Mouse (Mus musculus) intestine, embryonic 15.5 days (tissue): ENCODE measurements around the gene Dnmbp. TPM values are rescaled to one million over a fixed set of nuclear protein-coding genes. Genes with fewer than 3 reads are reported as not detected.
A peak's percentile ranks its signal among the peaks of the same experiment; 100 is the strongest.

Experiments
- ATAC-seq: fragments of 200-750 bp; cut with Nextera tagmentation; 2 replicates; pipeline ENCODE4 v1.8.0; 2017; ENCODE audit warnings: moderate TSS enrichment, moderate library complexity
- H3K27ac ChIP-seq: fragments of 300-500 bp; sonication (generic); 2 replicates; pipeline ENCODE4 v1.5.1; 2015; ENCODE audit warnings: mild to moderate bottlenecking, inconsistent platforms
- H3K27me3 ChIP-seq: fragments of 300-500 bp; sonication (generic); replicated peaks from 2 replicates; pipeline ENCODE4 v1.6.1; 2015; ENCODE audit warnings: inconsistent platforms
- H3K36me3 ChIP-seq: fragments of 300-500 bp; sonication (generic); 2 replicates; pipeline ENCODE4 v1.6.1; 2015; ENCODE audit warnings: inconsistent platforms
- H3K4me1 ChIP-seq: fragments of 300-500 bp; sonication (generic); replicated peaks from 2 replicates; pipeline ENCODE4 v1.6.1; 2015; ENCODE audit warnings: inconsistent platforms
- H3K4me2 ChIP-seq: fragments of 300-500 bp; sonication (generic); replicated peaks from 2 replicates; pipeline ENCODE4 v1.6.1; 2015; ENCODE audit warnings: mild to moderate bottlenecking, inconsistent platforms
- H3K4me3 ChIP-seq: fragments of 300-500 bp; sonication (generic); replicated peaks from 2 replicates; pipeline ENCODE4 v1.5.1; 2015; ENCODE audit warnings: inconsistent platforms
- H3K9ac ChIP-seq: fragments of 300-500 bp; sonication (generic); 2 replicates; pipeline ENCODE4 v1.6.1; 2015; ENCODE audit warnings: inconsistent platforms
- H3K9me3 ChIP-seq: fragments of 300-500 bp; sonication (generic); 2 replicates; pipeline ENCODE4 v1.6.1; 2016; ENCODE audit warnings: inconsistent platforms
- WGBS: fragments of 180-500 bp; shearing (Covaris S2); methylation state at CpG from one replicate; pipeline ENCODE4 v1.1.7; 2015; 5-methylcytosine and 5-hydroxymethylcytosine counted together
- polyA plus RNA-seq: library from polyadenylated mRNA; unstranded; fragments of >200 nt; fragmentation: Nextera tagmentation; extraction: Ambion mirVana; gene quantifications from 2 replicates; pipeline ENCODE4 v1.2.1, GENCODE M21; 2015

Dnmbp gene
- polyA plus RNA-seq, result 35.9 and 37.0 TPM in 2 replicates

DNA sequence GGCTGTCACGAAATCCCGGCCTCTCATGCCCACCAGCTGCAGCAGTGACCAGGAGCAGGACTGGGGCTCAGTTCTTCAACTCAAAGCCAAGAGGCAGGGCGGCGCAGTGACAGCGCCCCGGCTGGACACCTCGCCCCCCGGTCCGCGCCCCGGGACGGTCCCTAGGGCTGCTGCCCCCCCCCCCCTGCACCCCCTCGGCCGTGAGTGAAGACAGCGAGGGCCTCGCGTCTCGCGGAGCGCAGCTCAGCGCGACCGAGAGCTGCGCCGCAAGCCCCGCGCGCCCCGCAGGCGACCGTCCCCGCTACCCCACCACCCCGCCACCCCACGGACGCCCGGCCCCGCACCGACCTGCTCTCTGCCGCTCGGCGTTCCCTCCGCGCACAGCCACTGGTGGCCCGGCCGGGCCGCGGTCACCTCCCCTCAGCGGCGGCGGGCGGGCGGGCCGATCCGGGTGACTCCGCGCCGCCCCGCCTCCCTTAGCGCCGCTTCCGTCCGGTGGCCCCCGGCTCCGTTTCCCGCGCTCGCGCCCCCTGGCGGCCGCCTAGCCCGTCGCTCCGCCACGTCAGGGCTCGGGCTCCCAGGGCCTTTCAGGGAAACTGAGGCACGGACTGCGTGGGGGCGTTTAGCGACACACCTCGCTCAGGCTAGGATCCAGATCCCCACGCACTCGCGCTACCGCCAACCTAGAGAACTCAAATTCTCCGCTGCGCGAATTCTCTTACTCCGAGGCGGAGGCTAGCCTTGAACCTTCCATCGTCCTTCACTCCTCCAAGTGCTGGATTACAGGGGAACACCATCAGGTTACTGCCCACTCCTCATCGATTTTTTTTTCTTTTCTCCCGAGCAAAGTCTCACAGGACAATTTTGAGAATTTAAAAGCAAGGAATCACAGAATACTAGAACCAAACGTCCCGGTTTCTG lies at the start of gene Dnmbp:
TSS of gene Dnmbp (minus strand) at position 423 of the 921 bp plus-strand sequence.
- H3K27me3 ChIP-seq, result no peaks in the 10 kb centered on the region
- peak within 1 kb of the TSS; percentile 79 for H3K4me3 ChIP-seq
- no peaks in the 10 kb centered on the region for H3K36me3 ChIP-seq
- H3K9me3 ChIP-seq, result no peaks in the 10 kb centered on the region
- peak; percentile 94 for ATAC-seq
- WGBS, result 4% methylated on average over 73 of the region's 94 CpGs
- H3K9ac ChIP-seq, result peak within 1 kb of the TSS; percentile 83
- peak within 1 kb of the TSS; percentile 69 for H3K27ac ChIP-seq
- H3K4me1 ChIP-seq, result peaks cover 16% of the 10 kb centered on the region
- H3K4me2 ChIP-seq, result peak within 1 kb of the TSS; percentile 63

DNA sequence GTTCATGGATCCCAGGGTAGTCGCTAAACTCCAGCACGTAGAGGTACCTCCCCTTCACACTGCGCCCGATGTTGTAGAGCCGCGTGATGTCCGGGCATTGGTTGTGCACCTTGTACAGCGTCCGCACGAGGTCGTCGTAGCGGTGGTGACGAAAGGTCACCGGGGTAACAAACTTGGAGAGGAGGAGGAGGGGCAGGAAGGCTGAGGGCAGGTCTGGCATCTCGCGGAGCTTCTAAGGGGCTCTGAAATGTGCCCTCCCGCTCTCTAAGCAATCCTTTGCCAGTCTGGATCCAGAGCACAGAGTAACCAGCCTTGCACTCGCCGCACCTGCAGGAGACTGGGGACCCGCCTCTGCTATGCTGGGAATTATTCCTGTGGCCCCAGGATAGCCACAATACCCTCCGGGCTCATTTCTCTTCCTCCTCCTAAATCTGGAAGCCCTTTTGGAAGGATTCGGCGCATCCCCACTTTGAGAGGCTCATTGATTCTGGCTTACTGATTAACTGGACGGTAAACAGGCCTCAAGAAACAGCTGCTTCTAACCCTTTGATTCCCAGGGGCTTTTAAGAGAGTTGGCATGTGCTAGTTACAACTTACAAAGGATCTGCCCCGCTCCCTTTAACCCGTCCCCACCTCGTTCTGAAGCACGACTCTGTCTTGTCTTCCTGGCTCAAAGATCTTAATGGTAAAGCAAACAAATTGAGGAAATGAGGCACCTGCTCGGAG lies 46.2 kb upstream of the Dnmbp start, which contains the start of gene Cpn1:
TSS of gene Cpn1 (minus strand) at position 488 of the 726 bp plus-strand sequence.
- peak within 1 kb of the TSS; percentile 56 for H3K4me2 ChIP-seq
- 16% methylated on average over 30 of the region's 30 CpGs for WGBS
- ATAC-seq, result peak; percentile 89
- H3K4me1 ChIP-seq, result no peaks in the 10 kb centered on the region
- no peaks in the 10 kb centered on the region for H3K36me3 ChIP-seq
- H3K9me3 ChIP-seq, result no peaks in the 10 kb centered on the region
- H3K9ac ChIP-seq, result peak within 1 kb of the TSS; percentile 26; the same call in 1 of the 2 replicates
- peak within 1 kb of the TSS; percentile 54; the same call in 1 of the 2 replicates for H3K27ac ChIP-seq
- H3K27me3 ChIP-seq, result no peaks in the 10 kb centered on the region
- peak within 1 kb of the TSS; percentile 34 for H3K4me3 ChIP-seq

DNA sequence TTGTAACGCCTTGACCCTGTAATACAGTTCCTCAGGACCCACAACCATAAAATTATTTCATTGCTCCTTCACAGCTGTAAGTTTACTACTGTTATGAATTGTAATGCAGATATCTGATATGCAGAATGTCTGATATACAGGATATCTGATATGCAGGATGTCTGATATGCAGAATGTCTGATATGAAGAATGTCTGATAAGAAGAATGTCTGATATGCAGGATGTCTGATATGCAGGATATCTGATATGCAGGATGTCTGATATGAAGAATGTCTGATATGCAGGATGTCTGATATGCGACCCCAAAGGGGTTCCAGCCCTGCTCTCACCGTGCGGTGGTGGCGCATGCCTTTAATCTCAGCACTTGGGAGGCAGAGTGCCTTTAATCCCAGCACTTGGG lies 42.0 kb upstream of the Dnmbp start:
- Histone ChIP-seq H3K9me3 (no peaks in the 10 kb centered on the region), H3K27me3 (no peaks in the 10 kb centered on the region), H3K36me3 (no peaks in the 10 kb centered on the region), H3K4me2 (no peak overlapping the region), H3K27ac (no peak overlapping the region), H3K4me3 (no peak overlapping the region), H3K4me1 (no peaks in the 10 kb centered on the region), H3K9ac (no peak overlapping the region)
- ATAC-seq, result no peak
- 86% methylated on average over 5 of the region's 5 CpGs for WGBS

DNA sequence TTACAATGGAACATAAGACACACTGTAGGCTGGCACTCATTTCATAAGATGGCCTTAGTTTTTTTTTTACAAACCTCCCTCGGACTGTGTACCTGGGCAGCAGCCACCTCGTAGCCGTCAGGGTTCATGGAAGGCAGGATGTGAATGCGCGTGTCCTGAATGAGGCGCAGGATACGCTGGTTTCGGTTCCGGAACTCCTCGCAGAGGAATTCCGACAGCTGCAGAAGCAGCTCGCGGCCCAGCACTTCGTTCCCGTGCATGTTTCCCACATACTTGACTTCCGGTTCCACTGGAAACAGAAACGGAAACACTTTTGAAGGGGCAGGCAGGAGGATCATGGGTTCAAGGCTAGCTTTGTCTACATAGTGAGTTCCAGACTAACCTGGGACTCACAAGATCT lies 40.7 kb upstream of the Dnmbp start:
- no peaks in the 10 kb centered on the region for H3K27me3 ChIP-seq
- H3K9ac ChIP-seq, result no peak overlapping the region
- 94% methylated on average over 17 of the region's 17 CpGs for WGBS
- no peak overlapping the region for H3K4me3 ChIP-seq
- H3K9me3 ChIP-seq, result no peaks in the 10 kb centered on the region
- no peak overlapping the region for H3K27ac ChIP-seq
- no peaks in the 10 kb centered on the region for H3K36me3 ChIP-seq
- H3K4me2 ChIP-seq, result no peak overlapping the region
- 0 out of 2 replicates have a peak, but pooled peaks cover 3% of the 10 kb centered on the region for H3K4me1 ChIP-seq
- no peak for ATAC-seq

DNA sequence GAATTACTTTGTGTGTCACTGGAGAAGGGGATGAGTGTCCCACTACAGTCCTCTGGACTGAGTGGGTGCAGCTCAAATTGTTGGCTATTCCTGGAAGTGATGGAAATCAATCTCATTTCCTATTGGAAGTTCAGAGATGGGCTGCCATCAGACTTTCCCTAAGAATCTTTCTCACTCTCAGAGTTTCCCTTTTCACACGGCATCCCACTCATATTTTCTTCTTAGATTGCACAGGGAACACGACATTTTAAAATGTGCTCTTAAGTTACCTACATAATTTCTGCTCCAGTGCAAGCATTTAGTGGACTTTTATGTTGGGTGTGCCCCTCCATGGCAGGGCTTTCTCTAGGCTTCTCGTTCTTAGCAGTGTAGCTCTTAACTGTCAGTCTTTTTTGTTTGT lies 37.8 kb upstream of the Dnmbp start:
- ATAC-seq, result no peak
- no peak overlapping the region for H3K27ac ChIP-seq
- no peaks in the 10 kb centered on the region for H3K9me3 ChIP-seq
- H3K27me3 ChIP-seq, result no peaks in the 10 kb centered on the region
- no peak overlapping the region for H3K9ac ChIP-seq
- H3K4me1 ChIP-seq, result 0 out of 2 replicates have a peak, but pooled peaks cover 3% of the 10 kb centered on the region
- no peak overlapping the region for H3K4me3 ChIP-seq
- WGBS, result 84% methylated on average over 3 of the region's 3 CpGs
- no peak overlapping the region for H3K4me2 ChIP-seq
- H3K36me3 ChIP-seq, result no peaks in the 10 kb centered on the region

DNA sequence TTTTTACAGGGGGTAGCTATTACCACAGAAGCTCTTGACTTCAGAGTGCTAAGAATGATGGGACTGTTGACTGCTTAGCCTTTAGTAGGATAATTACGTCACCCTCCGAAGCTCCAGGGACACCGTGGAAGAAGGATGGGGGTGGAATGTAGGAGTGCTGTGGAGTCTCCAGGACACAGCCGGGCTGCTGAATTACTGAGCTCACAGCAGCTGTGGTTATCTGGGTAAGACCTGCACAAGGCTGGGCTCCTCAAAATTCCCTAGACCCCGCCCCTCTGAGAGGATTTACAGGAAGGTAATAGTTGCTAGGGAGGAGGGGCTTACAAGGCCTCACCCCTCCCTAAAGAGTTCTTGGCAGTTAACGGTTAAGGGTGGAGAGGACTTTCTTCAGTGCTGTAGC lies 36.7 kb upstream of the Dnmbp start:
- no peak overlapping the region for H3K27ac ChIP-seq
- no peaks in the 10 kb centered on the region for H3K27me3 ChIP-seq
- WGBS, result 40% methylated on average over 6 of the region's 6 CpGs
- no peak overlapping the region for H3K9ac ChIP-seq
- H3K4me2 ChIP-seq, result no peak overlapping the region
- no peaks in the 10 kb centered on the region for H3K36me3 ChIP-seq
- ATAC-seq, result peak; percentile 36; the same call in 1 of the 2 replicates
- 0 out of 2 replicates have a peak, but pooled peaks cover 3% of the 10 kb centered on the region for H3K4me1 ChIP-seq
- no peak overlapping the region for H3K4me3 ChIP-seq
- H3K9me3 ChIP-seq, result no peaks in the 10 kb centered on the region

DNA sequence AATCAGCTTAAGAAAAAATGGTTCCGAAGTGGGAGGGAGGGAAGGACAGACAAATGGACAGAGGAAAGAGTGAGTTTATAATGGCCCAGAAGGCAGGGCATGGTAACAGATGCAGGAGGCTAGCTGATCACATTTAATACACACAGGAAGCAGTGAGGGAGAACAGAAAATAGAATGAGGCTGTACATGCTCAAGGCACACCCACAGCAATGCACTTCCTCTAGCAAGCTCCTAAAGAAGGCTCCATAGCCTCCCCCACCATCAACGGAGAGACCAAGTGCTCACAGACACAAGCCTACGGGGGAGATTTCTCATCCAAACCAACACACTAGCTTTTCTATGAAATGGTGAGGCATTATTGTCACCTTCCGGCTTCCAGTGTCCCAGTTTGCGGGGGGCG lies 34.2 kb upstream of the Dnmbp start:
- H3K4me2 ChIP-seq, result no peak overlapping the region
- H3K27ac ChIP-seq, result no peak overlapping the region
- no peaks in the 10 kb centered on the region for H3K36me3 ChIP-seq
- H3K27me3 ChIP-seq, result no peaks in the 10 kb centered on the region
- no peaks in the 10 kb centered on the region for H3K9me3 ChIP-seq
- 91% methylated on average over 6 of the region's 6 CpGs for WGBS
- no peak for ATAC-seq
- H3K9ac ChIP-seq, result no peak overlapping the region
- 0 out of 2 replicates have a peak, but pooled peaks cover 3% of the 10 kb centered on the region for H3K4me1 ChIP-seq
- H3K4me3 ChIP-seq, result no peak overlapping the region

DNA sequence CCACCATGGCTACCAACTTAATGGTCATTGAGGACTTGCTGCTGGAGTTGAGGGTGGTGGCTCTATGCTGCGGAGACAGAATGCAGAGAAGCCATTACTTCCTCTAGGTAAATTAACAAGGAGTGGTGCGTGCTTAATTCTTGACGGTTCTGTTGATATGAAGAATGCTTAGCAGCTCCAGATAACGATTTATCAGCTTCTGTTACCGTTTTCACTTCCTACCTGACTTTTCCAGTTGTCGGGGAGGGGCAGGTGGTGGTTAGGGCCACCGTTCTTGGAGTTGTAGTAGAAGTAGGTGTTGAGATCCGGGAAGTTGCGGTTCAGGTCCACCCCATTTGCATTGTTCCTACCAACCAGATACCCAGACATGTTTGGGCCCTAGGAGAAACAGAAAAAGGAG lies 33.7 kb upstream of the Dnmbp start:
- WGBS, result 74% methylated on average over 9 of the region's 9 CpGs
- Histone ChIP-seq H3K4me2 (no peak overlapping the region), H3K4me3 (no peak overlapping the region), H3K4me1 (0 out of 2 replicates have a peak, but pooled peaks cover 3% of the 10 kb centered on the region), H3K27me3 (no peaks in the 10 kb centered on the region), H3K27ac (no peak overlapping the region), H3K9ac (no peak overlapping the region), H3K9me3 (no peaks in the 10 kb centered on the region), H3K36me3 (no peaks in the 10 kb centered on the region)
- ATAC-seq, result no peak

DNA sequence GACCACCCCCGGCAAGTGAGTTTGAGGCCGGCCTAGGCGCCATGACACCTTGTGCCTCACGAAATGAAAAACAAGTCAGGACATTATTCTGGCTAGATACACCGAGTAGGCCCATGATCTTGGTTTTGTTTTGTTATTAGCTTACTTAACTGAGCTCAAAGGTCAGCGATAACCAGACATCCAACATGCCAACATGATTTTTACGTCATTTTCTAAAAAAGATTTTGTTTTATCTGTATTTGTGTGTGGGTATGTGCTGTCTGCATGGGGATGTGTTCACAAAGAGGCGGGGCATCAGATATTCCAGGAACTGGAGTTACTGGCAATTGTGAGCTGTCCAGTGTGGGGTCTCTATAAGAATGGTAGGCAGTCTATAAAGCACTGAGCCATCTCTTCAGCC lies 32.1 kb upstream of the Dnmbp start:
- no peak overlapping the region for H3K9ac ChIP-seq
- no peaks in the 10 kb centered on the region for H3K36me3 ChIP-seq
- 0 out of 2 replicates have a peak, but pooled peaks cover 3% of the 10 kb centered on the region for H3K4me1 ChIP-seq
- H3K27me3 ChIP-seq, result no peaks in the 10 kb centered on the region
- no peak overlapping the region for H3K4me3 ChIP-seq
- 92% methylated on average over 8 of the region's 8 CpGs for WGBS
- H3K4me2 ChIP-seq, result no peak overlapping the region
- no peak for ATAC-seq
- H3K27ac ChIP-seq, result no peak overlapping the region
- H3K9me3 ChIP-seq, result no peaks in the 10 kb centered on the region

DNA sequence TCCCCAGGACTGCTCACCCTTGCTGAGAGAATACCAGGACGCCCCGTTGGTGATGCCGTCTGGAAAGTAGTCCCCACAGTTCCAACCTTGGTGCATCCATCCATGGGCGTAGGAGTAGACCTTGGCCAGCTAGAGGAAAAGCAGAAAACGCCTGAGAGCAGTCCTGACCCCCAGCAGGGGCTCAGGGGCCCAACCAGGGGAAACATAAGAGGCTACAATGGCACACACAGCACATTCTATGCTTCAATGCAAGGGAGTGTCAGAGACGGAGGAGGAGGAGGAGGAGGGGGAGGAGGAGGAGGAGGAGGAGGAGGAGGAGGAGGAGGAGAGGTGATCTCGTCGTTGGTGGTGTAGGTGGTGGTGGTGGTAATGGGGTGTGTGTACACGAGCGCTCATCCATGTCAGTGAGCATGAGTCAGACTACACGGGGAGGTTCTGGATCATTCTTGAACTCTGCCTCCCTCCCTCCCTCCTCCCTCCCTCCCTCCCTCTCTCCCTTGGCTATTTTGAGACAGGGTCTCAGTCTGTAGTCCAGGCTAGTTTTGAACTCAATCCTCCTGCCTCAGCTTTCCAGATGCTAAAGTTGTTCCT lies 28.5 kb upstream of the Dnmbp start:
- H3K4me3 ChIP-seq, result no peak overlapping the region
- H3K27me3 ChIP-seq, result no peaks in the 10 kb centered on the region
- H3K36me3 ChIP-seq, result no peaks in the 10 kb centered on the region
- 61% methylated on average over 8 of the region's 11 CpGs for WGBS
- no peak for ATAC-seq
- H3K9me3 ChIP-seq, result no peaks in the 10 kb centered on the region
- no peak overlapping the region for H3K4me2 ChIP-seq
- 0 out of 2 replicates have a peak, but pooled peaks cover 5% of the 10 kb centered on the region for H3K4me1 ChIP-seq
- no peak overlapping the region for H3K9ac ChIP-seq
- no peak overlapping the region for H3K27ac ChIP-seq

DNA sequence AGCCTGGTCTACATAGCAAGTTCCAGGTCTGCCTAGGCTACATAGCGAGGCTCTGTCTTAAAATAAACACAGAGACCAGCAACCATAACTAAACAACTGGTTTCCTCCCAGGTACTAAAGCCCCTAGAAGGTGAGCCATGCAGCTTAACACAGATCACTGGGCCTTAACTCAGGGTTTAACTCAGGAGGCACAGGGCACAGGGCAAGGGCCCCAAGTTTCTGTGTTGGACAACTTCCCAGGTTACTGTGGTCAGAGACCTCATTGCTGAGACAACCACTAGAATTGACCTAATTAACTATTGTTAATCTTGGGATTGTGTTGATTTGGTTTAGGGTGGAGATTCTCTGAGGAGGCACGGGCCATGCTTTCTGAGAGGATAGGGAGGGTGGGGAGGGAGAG lies 26.5 kb upstream of the Dnmbp start:
- Histone ChIP-seq H3K4me3 (no peak overlapping the region), H3K9me3 (no peaks in the 10 kb centered on the region), H3K9ac (no peak overlapping the region), H3K4me2 (no peak overlapping the region), H3K36me3 (no peaks in the 10 kb centered on the region), H3K27me3 (no peaks in the 10 kb centered on the region), H3K4me1 (0 out of 2 replicates have a peak, but pooled peaks cover 5% of the 10 kb centered on the region), H3K27ac (no peak overlapping the region)
- no peak for ATAC-seq
- WGBS, result 73% methylated on average over 2 of the region's 2 CpGs
